Mouse (Mus musculus) embryonic fibroblast, embryonic 13.5 days (primary cell): ENCODE measurements around the gene Car15.

Experiments used
- CTCF ChIP-seq: IDR thresholded peaks from 2 replicates; pipeline ENCODE4 v1.5.1; 2011; ENCODE audit warnings: mild to moderate bottlenecking, control low read depth, low read length, moderate library complexity, borderline replicate concordance; ENCODE audit not compliant: insufficient read depth
- POLR2A ChIP-seq: IDR thresholded peaks from 2 replicates; pipeline ENCODE4 v1.6.1; 2011; ENCODE audit warnings: low read depth, mild to moderate bottlenecking, control low read depth, low read length, moderate library complexity

DNA sequence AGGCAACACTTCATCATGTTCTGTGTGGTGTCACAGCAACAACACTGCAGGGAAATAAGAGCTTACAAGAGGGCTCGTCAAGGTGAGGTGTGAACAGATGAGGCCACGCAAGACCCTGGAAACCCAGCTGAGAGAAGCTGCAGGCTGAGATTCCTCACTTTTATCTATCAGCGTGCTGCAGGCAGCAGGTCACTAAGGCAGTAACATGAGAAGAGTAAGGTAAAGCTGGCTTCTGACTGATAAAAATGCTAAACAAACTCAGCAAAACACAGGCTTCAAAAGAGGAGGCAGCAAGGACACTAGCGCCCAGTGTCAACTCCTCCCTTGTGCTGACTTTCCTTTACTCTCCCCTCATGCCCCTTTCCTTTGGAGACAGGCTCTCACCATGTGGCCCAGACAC, 34.8 kb upstream of the Car15 start:
- TF ChIP-seq POLR2A (no peak), CTCF (no peak)
